Mouse (Mus musculus) brain, embryonic 14.5 days (tissue): ENCODE measurements around the gene Rtn4rl1.

ENCODE experiments used
- CTCF ChIP-seq: fragments of 200-500 bp; IDR thresholded peaks from 2 replicates; pipeline ENCODE4 v1.5.1; 2012; ENCODE audit warnings: inconsistent platforms, mild to moderate bottlenecking, moderate library complexity, borderline replicate concordance; ENCODE audit not compliant: insufficient read depth, insufficient read length; ENCODE audit errors: extremely low read depth
- POLR2A ChIP-seq: fragments of 200-500 bp; IDR thresholded peaks from 2 replicates; pipeline ENCODE4 v1.6.1; 2012; ENCODE audit warnings: mild to moderate bottlenecking, inconsistent platforms, borderline replicate concordance; ENCODE audit not compliant: poor library complexity, insufficient read depth, insufficient read length, severe bottlenecking; ENCODE audit errors: extremely low read depth

- TF ChIP-seq CTCF, result no peak
- TF ChIP-seq POLR2A, result no peak
Measured at GRCm38 (mm10) chr11:75299786-75300185, 106.2 kb downstream of the Rtn4rl1 start.
